Mouse (Mus musculus) hindbrain, postnatal 0 days (tissue): ENCODE measurements at regions not wholly inside any gene's neighbourhood (a gene's known extent, or its start where the extent isn't known, plus 50 kb on each side); places are given as distances from the start of the nearest gene placed in this dataset.

Experiments
- ATAC-seq: fragments of 200-750 bp; cut with Nextera tagmentation; 2 replicates; pipeline ENCODE4 v1.8.0; 2017; ENCODE audit warnings: mild to moderate bottlenecking, moderate TSS enrichment, moderate library complexity
- DNase-seq: peaks from one replicate; pipeline ENCODE4 v3.0.0-alpha.2; 2015; ENCODE audit warnings: low spot score
- H3K27ac ChIP-seq: fragments of 300-500 bp; sonication (generic); 2 replicates; pipeline ENCODE4 v1.5.1; 2014; ENCODE audit warnings: mild to moderate bottlenecking
- H3K27me3 ChIP-seq: fragments of 300-500 bp; sonication (generic); 2 replicates; pipeline ENCODE4 v1.6.1; 2014; ENCODE audit warnings: low read length, mixed read lengths; ENCODE audit not compliant: insufficient read depth
- H3K36me3 ChIP-seq: fragments of 300-500 bp; sonication (generic); 2 replicates; pipeline ENCODE4 v1.6.1; 2014; ENCODE audit warnings: low read length, mixed read lengths; ENCODE audit not compliant: insufficient read depth
- H3K4me1 ChIP-seq: fragments of 300-500 bp; sonication (generic); 2 replicates; pipeline ENCODE4 v1.6.1; 2014; ENCODE audit warnings: antibody characterized with exemption, low read length, mixed read lengths; ENCODE audit not compliant: insufficient read depth
- H3K4me2 ChIP-seq: fragments of 300-500 bp; sonication (generic); 2 replicates; pipeline ENCODE4 v1.6.1; 2014; ENCODE audit warnings: low read depth, mild to moderate bottlenecking, low read length, moderate library complexity, mixed read lengths
- H3K4me3 ChIP-seq: fragments of 300-500 bp; sonication (generic); 2 replicates; pipeline ENCODE4 v1.5.1; 2014; ENCODE audit warnings: low read length
- H3K9ac ChIP-seq: fragments of 300-500 bp; sonication (generic); replicated peaks from 2 replicates; pipeline ENCODE4 v1.6.1; 2014; ENCODE audit warnings: mild to moderate bottlenecking, low read length, moderate library complexity, mixed read lengths
- H3K9me3 ChIP-seq: fragments of 300-500 bp; sonication (generic); 2 replicates; pipeline ENCODE4 v1.6.1; 2016; ENCODE audit warnings: low read length, mixed read lengths
- CTCF ChIP-seq: IDR thresholded peaks from 2 replicates; pipeline ENCODE4 v1.5.1; 2016; ENCODE audit warnings: antibody characterized with exemption, control low read depth, low read depth
- WGBS: fragments of 180-500 bp; shearing (Covaris S2); extraction: QIAGEN DNeasy Blood & Tissue Kit; methylation state at CpG from one replicate; pipeline ENCODE4 v1.1.7; 2014; 5-methylcytosine and 5-hydroxymethylcytosine counted together

GRCm38 (mm10) chr13:112018497-112019281, 209.9 kb upstream of the Map3k1 start:
- Histone ChIP-seq H3K4me3 (no peak overlapping the region), H3K9ac (no peak overlapping the region), H3K36me3 (no peaks in the 10 kb centered on the region), H3K9me3 (no peaks in the 10 kb centered on the region), H3K27me3 (no peaks in the 10 kb centered on the region), H3K27ac (no peak overlapping the region), H3K4me1 (peaks cover 4% of the 10 kb centered on the region; the same call in 1 of the 2 replicates), H3K4me2 (no peak overlapping the region)
- DNase-seq (no peak), ATAC-seq (no peak)
- 90% methylated on average over 7 of the region's 7 CpGs for WGBS
- TF ChIP-seq CTCF, result no peak

GRCm38 (mm10) chr13:112019575-112019974, 210.8 kb upstream of the Map3k1 start:
- H3K4me1 ChIP-seq, result peaks cover 4% of the 10 kb centered on the region; the same call in 1 of the 2 replicates
- H3K9ac ChIP-seq, result no peak overlapping the region
- DNase-seq, result no peak
- no peak for TF ChIP-seq CTCF
- no peaks in the 10 kb centered on the region for H3K9me3 ChIP-seq
- no peak for ATAC-seq
- no peaks in the 10 kb centered on the region for H3K27me3 ChIP-seq
- 92% methylated on average over 5 of the region's 5 CpGs for WGBS
- no peak overlapping the region for H3K27ac ChIP-seq
- H3K4me2 ChIP-seq, result no peak overlapping the region
- no peak overlapping the region for H3K4me3 ChIP-seq
- no peaks in the 10 kb centered on the region for H3K36me3 ChIP-seq

GRCm38 (mm10) chr13:112023171-112023570, 214.4 kb upstream of the Map3k1 start:
- no peaks in the 10 kb centered on the region for H3K27me3 ChIP-seq
- ATAC-seq (peak; percentile 35; the same call in 1 of the 2 replicates), DNase-seq (no peak)
- H3K36me3 ChIP-seq, result no peaks in the 10 kb centered on the region
- H3K9ac ChIP-seq, result no peak overlapping the region
- WGBS, result 38% methylated on average over 4 of the region's 4 CpGs
- no peak overlapping the region for H3K4me3 ChIP-seq
- no peaks in the 10 kb centered on the region for H3K9me3 ChIP-seq
- no peak for TF ChIP-seq CTCF
- no peak overlapping the region for H3K27ac ChIP-seq
- no peak overlapping the region for H3K4me2 ChIP-seq
- H3K4me1 ChIP-seq, result peaks cover 4% of the 10 kb centered on the region; the same call in 1 of the 2 replicates

GRCm38 (mm10) chr13:112024667-112025585, 216.1 kb upstream of the Map3k1 start:
- H3K27ac ChIP-seq, result no peak overlapping the region
- DNase-seq (no peak), ATAC-seq (no peak)
- TF ChIP-seq CTCF, result no peak
- no peaks in the 10 kb centered on the region for H3K9me3 ChIP-seq
- peaks cover 4% of the 10 kb centered on the region; the same call in 1 of the 2 replicates for H3K4me1 ChIP-seq
- 75% methylated on average over 15 of the region's 15 CpGs for WGBS
- H3K4me3 ChIP-seq, result no peak overlapping the region
- H3K36me3 ChIP-seq, result no peaks in the 10 kb centered on the region
- no peak overlapping the region for H3K4me2 ChIP-seq
- no peak overlapping the region for H3K9ac ChIP-seq
- no peaks in the 10 kb centered on the region for H3K27me3 ChIP-seq

GRCm38 (mm10) chr13:112025586-112025950, 216.8 kb upstream of the Map3k1 start:
- Histone ChIP-seq H3K9me3 (no peaks in the 10 kb centered on the region), H3K9ac (no peak overlapping the region), H3K4me1 (peaks cover 4% of the 10 kb centered on the region; the same call in 1 of the 2 replicates), H3K4me3 (no peak overlapping the region), H3K36me3 (no peaks in the 10 kb centered on the region), H3K4me2 (no peak overlapping the region), H3K27ac (no peak overlapping the region), H3K27me3 (no peaks in the 10 kb centered on the region)
- no peak for TF ChIP-seq CTCF
- no peak for ATAC-seq
- DNase-seq, result no peak
- 66% methylated on average over 5 of the region's 5 CpGs for WGBS

GRCm38 (mm10) chr13:112027736-112028135, 218.9 kb upstream of the Map3k1 start:
- H3K9ac ChIP-seq, result no peak overlapping the region
- no peak overlapping the region for H3K4me3 ChIP-seq
- no peak for ATAC-seq
- H3K9me3 ChIP-seq, result no peaks in the 10 kb centered on the region
- H3K4me2 ChIP-seq, result no peak overlapping the region
- no peaks in the 10 kb centered on the region for H3K27me3 ChIP-seq
- 79% methylated on average over 5 of the region's 5 CpGs for whole genome bisulfite sequencing
- no peak overlapping the region for H3K27ac ChIP-seq
- DNase-seq, result no peak
- no peaks in the 10 kb centered on the region for H3K36me3 ChIP-seq
- TF ChIP-seq CTCF, result no peak
- peaks cover 4% of the 10 kb centered on the region; the same call in 1 of the 2 replicates for H3K4me1 ChIP-seq
